Mouse (Mus musculus): ENCODE measurements around the gene Ccl26. TPM values are rescaled to one million over a fixed set of nuclear protein-coding genes. Genes with fewer than 3 reads are reported as not detected.

Gene Ccl26
- polyA plus RNA-seq, 1 experiment from 2014 or later: not detected

DNA sequence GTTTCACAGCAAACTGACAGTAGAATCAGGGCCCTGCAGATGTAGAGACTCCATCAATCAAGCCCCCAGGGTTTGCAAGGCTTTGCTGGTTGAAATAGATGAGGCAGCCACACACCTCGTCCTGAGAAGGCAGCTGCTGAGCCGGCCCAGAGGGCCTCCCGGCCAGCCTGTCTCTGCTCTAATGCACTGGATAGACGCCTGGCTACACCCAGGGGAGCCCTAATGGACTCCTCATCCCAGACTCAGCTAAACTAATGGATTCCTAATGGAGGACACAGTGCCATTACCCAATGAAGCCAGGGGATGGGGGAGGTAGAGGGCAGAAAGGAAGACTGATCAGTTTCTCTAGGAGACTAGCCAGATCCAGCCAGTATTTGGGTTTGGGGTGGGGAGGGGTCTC, 6.3 kb downstream of the Ccl26 start:
- WGBS (ENCODE audit: missing documents): 87% methylated on average over 4 of the region's 4 CpGs
- Histone ChIP-seq H3K79me2 (ENCODE audit: inconsistent target) (no peaks in the 10 kb centered on the region), H3K36me3 (ENCODE audit: inconsistent target) (no peaks in the 10 kb centered on the region), H3K27ac (no peak overlapping the region), H3K4me3 (ENCODE audit: inconsistent target) (no peak overlapping the region)

DNA sequence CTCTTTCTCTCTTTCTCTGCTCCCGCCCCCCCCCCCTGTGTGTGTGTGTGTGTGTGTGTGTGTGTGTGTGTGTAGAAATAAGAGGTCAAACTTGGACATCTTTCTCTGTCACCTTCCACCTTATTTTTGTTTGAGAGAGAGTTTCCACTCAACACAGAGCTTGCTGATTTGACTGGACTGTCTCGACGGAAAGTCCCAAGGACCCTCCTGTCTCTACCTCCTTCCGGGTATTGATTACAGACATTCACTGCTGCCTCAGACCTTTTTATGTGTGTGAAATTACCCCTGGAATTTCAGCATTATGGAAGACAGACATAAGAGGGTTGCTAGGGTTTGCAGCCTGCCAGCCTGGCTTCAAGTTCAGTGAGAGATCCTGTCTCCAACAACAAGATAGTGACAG, 7.1 kb downstream of the Ccl26 start:
- no peak overlapping the region for H3K27ac ChIP-seq
- WGBS (ENCODE audit: missing documents): 100% methylated on average over 3 of the region's 4 CpGs
- no peaks in the 10 kb centered on the region for H3K36me3 ChIP-seq (ENCODE audit: inconsistent target)
- H3K79me2 ChIP-seq (ENCODE audit: inconsistent target): no peaks in the 10 kb centered on the region
- H3K4me3 ChIP-seq (ENCODE audit: inconsistent target): no peak overlapping the region

DNA sequence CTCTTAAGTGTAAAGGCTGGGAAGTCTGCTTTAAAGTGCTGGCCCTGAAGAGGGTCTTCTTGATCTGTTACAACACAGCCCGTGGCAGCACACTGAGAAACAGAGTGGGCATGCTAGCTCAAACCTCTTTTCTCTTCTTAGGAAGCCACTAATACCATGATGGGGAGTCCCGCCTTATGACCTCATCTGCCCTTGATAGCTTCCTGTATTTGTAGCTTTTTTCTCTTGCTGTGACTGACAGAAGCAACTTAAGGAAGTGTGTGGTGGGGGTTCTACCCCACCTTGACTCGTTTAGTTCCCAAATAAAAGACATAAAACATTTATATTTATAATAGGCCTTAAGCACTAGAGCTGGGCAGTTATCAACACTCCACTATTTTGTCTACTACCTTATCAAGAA, 11.8 kb downstream of the Ccl26 start:
- no peaks in the 10 kb centered on the region for H3K36me3 ChIP-seq (ENCODE audit: inconsistent target)
- no peaks in the 10 kb centered on the region for H3K79me2 ChIP-seq (ENCODE audit: inconsistent target)
- H3K4me3 ChIP-seq (ENCODE audit: inconsistent target): no peak overlapping the region
- H3K27ac ChIP-seq: no peak overlapping the region
- WGBS (ENCODE audit: missing documents): 34% methylated on average over 2 of the region's 3 CpGs

DNA sequence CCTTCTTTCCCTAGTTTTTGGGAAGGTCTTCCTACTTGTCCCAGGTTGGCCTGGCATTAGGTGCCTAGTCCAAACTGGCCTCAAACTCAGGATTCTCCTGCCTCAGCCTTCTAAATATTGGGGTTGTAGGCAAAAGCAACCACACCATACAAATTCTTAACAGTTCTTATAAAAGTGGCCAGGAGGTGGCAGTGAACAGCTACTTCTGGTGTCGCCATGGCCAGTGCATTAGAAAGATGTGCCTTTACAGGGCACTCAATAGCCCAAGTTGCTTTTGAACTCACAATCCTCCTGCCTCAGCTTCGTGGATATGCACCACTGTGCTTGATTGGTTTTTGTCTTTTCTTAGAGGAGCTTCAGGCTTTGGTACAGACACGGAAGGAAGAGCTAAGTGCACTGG, 12.5 kb downstream of the Ccl26 start:
- 23% methylated on average over 3 of the region's 3 CpGs for WGBS (ENCODE audit: missing documents)
- Histone ChIP-seq H3K36me3 (ENCODE audit: inconsistent target) (no peaks in the 10 kb centered on the region), H3K79me2 (ENCODE audit: inconsistent target) (no peaks in the 10 kb centered on the region), H3K27ac (no peak overlapping the region), H3K4me3 (ENCODE audit: inconsistent target) (no peak overlapping the region)

DNA sequence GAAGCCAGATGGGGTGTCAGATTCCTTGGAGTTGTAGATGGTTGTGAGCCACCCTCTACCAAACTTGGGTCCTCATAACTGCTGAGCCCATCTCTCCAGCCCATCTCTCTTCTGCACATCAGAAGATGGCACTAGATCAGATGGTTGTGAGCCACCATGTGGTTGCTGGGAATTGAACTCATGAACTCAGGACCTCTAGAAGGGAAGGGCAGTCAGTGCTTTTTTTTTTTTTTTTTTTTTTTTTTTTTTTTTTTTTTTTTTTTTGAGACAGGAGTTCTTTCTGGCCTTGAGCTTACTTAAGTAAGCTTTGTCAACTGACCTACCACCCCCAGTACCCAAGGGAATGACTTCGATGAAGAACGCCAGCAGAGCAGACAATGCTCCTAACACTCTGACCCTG, 15.4 kb downstream of the Ccl26 start:
- Histone ChIP-seq H3K4me3 (ENCODE audit: inconsistent target) (no peak overlapping the region), H3K27ac (no peak overlapping the region), H3K36me3 (ENCODE audit: inconsistent target) (no peaks in the 10 kb centered on the region), H3K79me2 (ENCODE audit: inconsistent target) (no peaks in the 10 kb centered on the region)
- WGBS (ENCODE audit: missing documents): 100% methylated on average over 2 of the region's 2 CpGs

DNA sequence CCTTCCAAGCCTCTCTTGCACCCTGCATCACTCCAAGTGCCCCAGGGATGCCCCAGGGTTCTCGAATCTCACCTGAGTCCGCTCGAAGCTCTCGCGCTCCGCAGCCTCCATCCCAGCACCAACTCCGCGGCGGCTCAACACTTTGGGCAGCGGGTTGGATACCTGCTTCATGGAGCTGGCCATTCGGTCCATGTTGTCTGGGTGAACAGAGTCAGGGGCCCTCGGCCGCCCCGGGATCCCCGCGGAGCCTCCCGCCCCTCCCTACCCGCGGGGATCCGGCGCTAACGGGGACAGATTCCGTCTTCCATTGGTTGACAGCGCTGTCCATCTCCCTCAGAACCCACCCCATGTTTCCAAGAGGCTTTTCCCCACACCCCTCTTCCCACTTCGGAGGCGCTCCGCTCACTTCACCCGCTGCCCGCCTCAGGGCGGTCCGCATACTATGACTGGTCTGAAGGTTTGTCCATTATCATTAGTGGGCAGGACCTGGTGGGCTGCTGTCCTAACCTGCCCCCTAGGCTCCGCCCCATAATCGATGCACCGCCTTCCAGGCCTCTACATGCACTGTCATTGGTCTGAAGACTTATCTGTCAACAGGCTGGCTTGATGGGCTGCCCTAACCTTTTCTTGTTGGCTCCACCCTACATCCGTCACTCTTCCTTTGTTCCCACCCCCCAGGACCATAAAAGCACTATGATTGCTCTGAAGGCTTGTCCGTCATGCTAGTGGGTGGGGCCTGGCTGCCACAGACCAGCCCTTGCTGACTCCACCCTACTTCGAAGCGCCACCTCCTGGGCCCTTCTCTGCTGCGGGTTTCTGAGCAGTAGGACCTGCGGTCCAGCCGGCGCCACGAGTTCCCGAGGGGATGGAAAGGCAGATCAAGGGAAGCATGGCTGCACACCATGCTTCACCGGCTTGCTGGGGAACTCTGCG, 18.2 kb downstream of the Ccl26 start, which contains the start of gene Hip1:
TSS of gene Hip1 (minus strand) at position 256 of the 933 bp plus-strand sequence.
- H3K27ac ChIP-seq: no peak within 1 kb of the TSS
- peak within 1 kb of the TSS; percentile 53 for H3K4me3 ChIP-seq (ENCODE audit: inconsistent target)
- no peaks in the 10 kb centered on the region for H3K36me3 ChIP-seq (ENCODE audit: inconsistent target)
- WGBS (ENCODE audit: missing documents): 3% methylated on average over 46 of the region's 46 CpGs
- H3K79me2 ChIP-seq (ENCODE audit: inconsistent target): no peaks in the 10 kb centered on the region

DNA sequence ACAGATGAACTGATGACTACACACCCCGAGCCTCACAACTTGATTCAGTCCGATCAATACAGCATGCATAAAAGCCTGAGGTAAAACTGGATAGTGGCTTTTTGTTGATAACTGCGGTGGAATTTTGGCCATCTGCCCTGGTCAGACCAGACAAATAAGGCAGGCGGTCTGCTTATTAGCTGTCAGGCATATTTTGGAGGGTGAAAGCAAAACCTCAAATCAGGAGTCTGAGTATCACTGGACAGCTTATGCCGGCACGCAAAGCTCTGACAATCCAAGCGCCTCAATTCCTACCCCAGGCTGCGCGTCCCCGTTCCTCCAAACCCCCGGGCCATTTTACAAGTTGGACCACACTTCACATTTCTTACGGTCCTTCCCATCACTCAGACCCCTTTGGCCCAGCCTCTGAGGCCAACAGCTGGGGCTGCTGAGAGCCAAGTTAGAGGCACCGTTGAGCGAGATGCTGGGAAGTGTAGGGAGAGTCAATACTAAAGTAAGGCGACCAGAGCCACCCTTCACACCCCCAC, 19.3 kb downstream of the Ccl26 start:
- peak overlapping the region; percentile 53 for H3K4me3 ChIP-seq (ENCODE audit: inconsistent target)
- no peak overlapping the region for H3K27ac ChIP-seq
- WGBS (ENCODE audit: missing documents): 17% methylated on average over 15 of the region's 15 CpGs
- H3K36me3 ChIP-seq (ENCODE audit: inconsistent target): no peaks in the 10 kb centered on the region
- H3K79me2 ChIP-seq (ENCODE audit: inconsistent target): no peaks in the 10 kb centered on the region

DNA sequence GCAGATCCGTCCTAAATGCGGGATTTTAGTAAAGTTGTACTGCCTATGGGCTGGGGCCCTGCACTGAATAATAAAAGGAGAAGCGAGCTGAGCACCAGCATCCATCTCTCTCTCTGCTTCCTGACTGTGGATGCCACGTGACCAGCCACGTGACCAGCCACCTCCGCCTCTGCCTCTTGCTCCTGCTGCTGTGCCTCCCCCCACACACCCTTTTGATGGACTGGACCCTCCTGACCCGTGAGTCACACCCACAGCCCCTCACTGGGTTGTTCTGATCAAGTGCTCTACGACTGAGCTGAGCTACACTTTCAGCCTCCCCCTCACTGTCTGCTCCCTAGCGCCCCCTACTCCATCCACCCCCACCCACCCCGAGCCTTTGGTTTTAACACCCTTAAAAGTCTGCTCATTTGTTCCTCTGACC, 25.6 kb downstream of the Ccl26 start:
- WGBS (ENCODE audit: missing documents): 8% methylated on average over 10 of the region's 10 CpGs
- no peak overlapping the region for H3K4me3 ChIP-seq (ENCODE audit: inconsistent target)
- no peaks in the 10 kb centered on the region for H3K79me2 ChIP-seq (ENCODE audit: inconsistent target)
- H3K36me3 ChIP-seq (ENCODE audit: inconsistent target): no peaks in the 10 kb centered on the region
- H3K27ac ChIP-seq: no peak overlapping the region

DNA sequence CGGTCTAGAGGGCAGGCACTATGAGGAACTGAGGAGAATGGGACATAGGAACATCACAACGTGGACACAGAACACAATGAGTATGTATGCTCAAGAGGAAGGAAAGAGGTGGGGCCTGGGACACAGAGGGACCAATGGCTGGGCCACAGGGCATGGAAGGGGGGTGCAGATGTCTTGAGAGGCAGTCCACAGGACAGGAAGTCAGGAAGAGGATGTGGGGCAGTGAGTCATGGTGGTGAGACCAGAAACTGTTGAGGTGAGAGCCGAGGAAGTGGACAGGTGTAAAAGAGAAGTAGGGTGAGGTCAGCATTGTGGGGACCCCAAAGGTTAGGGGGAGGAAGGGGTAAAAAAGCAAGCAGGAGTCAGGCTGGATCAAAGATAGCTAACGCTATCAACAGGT, 26.0 kb downstream of the Ccl26 start:
- 9% methylated on average over 4 of the region's 4 CpGs for WGBS (ENCODE audit: missing documents)
- Histone ChIP-seq H3K4me3 (ENCODE audit: inconsistent target) (no peak overlapping the region), H3K36me3 (ENCODE audit: inconsistent target) (no peaks in the 10 kb centered on the region), H3K27ac (no peak overlapping the region), H3K79me2 (ENCODE audit: inconsistent target) (no peaks in the 10 kb centered on the region)

DNA sequence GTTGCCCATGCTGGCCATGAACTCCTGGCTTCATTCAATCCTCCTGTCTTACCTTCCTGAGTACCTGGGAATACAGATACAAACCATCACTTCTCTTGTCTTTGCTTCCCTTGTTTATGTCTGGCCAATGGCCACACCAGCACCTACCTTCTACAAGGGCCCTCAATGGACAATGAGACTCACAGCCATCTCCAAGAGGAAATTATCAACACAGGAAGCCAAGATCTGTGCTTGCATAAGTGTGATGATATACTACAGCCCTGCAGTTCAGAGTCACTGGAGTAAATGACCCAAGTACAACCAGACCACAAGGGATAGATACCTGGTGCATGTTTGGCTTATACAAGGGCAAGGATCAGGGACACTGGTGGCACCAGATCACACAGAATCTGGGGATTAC, 27.5 kb downstream of the Ccl26 start:
- Histone ChIP-seq H3K36me3 (ENCODE audit: inconsistent target) (no peaks in the 10 kb centered on the region), H3K4me3 (ENCODE audit: inconsistent target) (no peak overlapping the region), H3K79me2 (ENCODE audit: inconsistent target) (no peaks in the 10 kb centered on the region), H3K27ac (no peak overlapping the region)

DNA sequence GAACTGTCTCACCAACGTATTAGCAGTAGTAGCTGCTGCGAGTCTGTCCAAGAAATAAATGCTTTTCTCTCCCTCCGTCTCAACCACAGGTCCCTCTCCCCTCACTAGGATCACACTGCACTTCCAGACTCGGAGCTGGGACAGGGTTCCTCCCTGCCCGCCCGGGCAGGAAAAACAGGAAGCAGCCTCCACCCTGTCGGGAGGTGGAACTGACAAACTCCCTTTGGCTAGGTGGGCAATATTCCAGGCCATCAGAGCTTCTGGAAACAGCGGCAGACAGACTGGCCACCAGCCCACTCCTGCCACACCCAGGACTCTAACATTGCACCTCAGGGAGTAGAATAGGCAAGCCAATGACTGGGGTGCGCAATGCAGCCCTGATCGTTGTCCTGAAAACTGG, 29.9 kb downstream of the Ccl26 start:
- H3K4me3 ChIP-seq (ENCODE audit: inconsistent target): no peak overlapping the region
- WGBS (ENCODE audit: missing documents): 71% methylated on average over 10 of the region's 10 CpGs
- H3K36me3 ChIP-seq (ENCODE audit: inconsistent target): no peaks in the 10 kb centered on the region
- H3K79me2 ChIP-seq (ENCODE audit: inconsistent target): no peaks in the 10 kb centered on the region
- no peak overlapping the region for H3K27ac ChIP-seq

DNA sequence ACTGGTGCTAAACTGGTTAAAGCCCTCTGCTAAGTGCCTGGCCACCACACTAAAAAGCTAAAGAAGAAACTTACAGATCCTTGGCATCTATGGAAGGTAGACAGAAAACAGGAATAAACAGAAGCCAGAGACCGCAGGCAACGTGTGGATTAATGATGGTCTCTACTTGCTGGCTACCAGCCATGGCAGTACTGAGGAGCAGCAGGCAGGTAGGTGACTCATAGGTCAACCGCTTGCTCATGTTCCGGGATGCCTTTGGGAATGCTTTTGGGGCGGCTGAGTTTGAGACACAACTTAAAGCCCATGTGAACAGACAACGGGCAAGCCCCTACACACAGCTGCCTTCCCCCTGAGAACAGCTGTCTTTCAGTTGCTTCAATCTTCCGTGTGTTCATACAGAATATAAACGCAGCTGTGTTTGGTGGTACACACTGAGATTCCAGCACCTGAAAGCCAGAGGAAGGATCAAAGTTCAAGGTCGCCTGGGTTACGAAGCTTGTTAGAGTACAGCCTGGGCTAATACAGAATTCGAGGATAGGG, 32.0 kb downstream of the Ccl26 start:
- WGBS (ENCODE audit: missing documents): 85% methylated on average over 11 of the region's 11 CpGs
- Histone ChIP-seq H3K27ac (no peak overlapping the region), H3K79me2 (ENCODE audit: inconsistent target) (no peaks in the 10 kb centered on the region), H3K4me3 (ENCODE audit: inconsistent target) (no peak overlapping the region), H3K36me3 (ENCODE audit: inconsistent target) (no peaks in the 10 kb centered on the region)

DNA sequence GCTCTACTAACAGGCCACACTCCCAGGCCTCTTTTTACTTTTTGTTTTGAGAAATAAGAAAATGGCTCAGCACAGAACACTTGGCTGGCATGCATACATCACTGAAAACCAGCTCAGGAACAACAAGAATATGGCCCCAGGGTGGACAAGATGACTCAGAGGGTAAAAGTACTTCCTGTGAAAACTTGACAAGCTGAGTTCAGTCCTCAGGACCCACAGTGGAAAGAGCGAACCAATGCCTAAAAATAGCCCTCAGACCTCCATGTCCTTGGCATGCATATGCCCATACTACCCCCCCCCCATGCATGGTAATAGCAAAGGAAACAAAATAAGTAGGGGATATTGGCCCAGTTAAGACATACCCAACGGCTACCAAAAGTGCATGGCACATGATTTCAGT, 33.4 kb downstream of the Ccl26 start:
- Histone ChIP-seq H3K79me2 (ENCODE audit: inconsistent target) (no peaks in the 10 kb centered on the region), H3K4me3 (ENCODE audit: inconsistent target) (no peak overlapping the region), H3K27ac (no peak overlapping the region), H3K36me3 (ENCODE audit: inconsistent target) (no peaks in the 10 kb centered on the region)
- WGBS (ENCODE audit: missing documents): 73% methylated on average over 2 of the region's 2 CpGs

DNA sequence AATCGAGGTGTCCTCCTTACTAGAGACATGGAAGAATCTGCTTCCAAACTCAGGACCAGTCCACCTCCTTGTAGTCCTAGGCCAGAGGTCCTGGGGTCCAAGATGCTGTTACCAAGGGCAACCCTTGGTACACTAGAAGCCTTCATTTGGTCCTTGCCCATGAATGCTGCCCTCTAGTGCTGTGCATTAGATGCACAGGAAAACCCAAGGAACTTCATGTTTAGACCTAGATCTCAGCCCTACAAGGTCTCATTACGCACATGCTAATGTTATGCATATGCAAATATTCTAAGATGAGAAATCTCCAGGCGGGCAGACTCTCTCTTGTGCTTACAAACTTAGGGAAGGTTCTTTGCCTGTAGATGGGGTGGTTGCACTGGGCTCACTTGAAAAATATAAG, 34.1 kb downstream of the Ccl26 start:
- Histone ChIP-seq H3K27ac (no peak overlapping the region), H3K36me3 (ENCODE audit: inconsistent target) (no peaks in the 10 kb centered on the region), H3K4me3 (ENCODE audit: inconsistent target) (no peak overlapping the region), H3K79me2 (ENCODE audit: inconsistent target) (no peaks in the 10 kb centered on the region)
- WGBS (ENCODE audit: missing documents): 84% methylated on average over 3 of the region's 3 CpGs

DNA sequence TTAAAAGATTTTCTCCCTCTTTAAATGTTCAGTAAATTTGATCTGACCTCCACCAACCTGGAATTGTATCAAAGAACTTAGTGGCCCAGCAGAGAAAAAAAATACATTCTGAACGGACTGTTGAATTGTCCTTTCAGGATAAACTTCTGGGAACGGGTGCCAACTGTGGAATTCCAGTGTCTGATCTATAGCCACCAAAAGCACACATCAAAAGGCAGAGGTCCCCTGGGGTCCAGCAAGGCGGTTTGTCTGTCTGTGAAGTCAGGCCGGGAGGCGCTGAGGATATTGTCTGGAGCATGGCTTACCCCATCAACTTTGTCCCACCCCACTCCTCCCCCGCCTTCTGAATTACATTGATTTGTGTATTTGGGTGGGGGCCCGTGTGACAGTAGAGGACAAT, 35.4 kb downstream of the Ccl26 start:
- H3K79me2 ChIP-seq (ENCODE audit: inconsistent target): no peaks in the 10 kb centered on the region
- 86% methylated on average over 7 of the region's 7 CpGs for WGBS (ENCODE audit: missing documents)
- no peak overlapping the region for H3K4me3 ChIP-seq (ENCODE audit: inconsistent target)

More for the DNA sequence above, 35.4 kb downstream of the Ccl26 start:
- H3K27ac ChIP-seq: no peak overlapping the region
- H3K36me3 ChIP-seq (ENCODE audit: inconsistent target): no peaks in the 10 kb centered on the region
